Mouse (Mus musculus): Measurements from ENCODE around the gene Lrrc23.

Gene Lrrc23

GRCm38 (mm10) chr6:124740211-124740887 is 39.2 kb downstream of the Lrrc23 start:
- peak; percentile 63 for DNase-seq

DNA sequence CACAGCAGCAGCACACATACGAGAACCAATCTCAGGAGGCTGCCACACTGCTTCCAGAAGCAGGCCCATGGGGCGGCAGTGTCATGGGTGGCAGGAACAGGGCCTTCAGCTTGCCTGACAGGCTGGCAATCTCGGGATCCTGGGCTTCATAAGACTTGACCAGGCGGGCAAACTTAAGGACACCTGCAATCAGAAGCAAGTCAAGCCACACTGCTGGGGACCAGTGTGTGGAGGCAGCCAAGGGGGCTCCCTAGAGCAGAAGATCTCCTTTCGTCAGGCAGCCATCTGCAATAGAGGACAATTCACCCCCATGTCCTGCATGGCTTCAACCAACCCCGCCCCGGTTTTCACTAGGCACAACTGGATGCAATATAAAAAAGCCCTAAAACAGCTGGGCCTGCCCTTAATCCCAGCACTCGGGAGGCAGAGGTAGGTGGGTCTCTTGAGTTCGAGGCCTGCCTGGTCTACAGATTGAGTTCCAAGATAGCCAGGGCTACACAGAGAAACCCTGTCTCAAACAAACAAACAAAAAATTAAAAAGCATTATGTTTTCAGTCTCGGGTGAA is 40.2 kb downstream of the Lrrc23 start:
- no peak for DNase-seq

GRCm38 (mm10) chr6:124738511-124739023 is 41.0 kb downstream of the Lrrc23 start, which contains the start of gene Ptpn6:
Gene Ptpn6 (minus strand): TSS chr6:124738714.
- DNase-seq, result no peak

GRCm38 (mm10) chr6:124737040-124737439 is 42.5 kb downstream of the Lrrc23 start:
- DNase-seq, result no peak

- no peak for DNase-seq
Measured at GRCm38 (mm10) chr6:124734417-124734816, 45.1 kb downstream of the Lrrc23 start.

GRCm38 (mm10) chr6:124732476-124733370 is 46.8 kb downstream of the Lrrc23 start:
- DNase-seq, result no peak

DNA sequence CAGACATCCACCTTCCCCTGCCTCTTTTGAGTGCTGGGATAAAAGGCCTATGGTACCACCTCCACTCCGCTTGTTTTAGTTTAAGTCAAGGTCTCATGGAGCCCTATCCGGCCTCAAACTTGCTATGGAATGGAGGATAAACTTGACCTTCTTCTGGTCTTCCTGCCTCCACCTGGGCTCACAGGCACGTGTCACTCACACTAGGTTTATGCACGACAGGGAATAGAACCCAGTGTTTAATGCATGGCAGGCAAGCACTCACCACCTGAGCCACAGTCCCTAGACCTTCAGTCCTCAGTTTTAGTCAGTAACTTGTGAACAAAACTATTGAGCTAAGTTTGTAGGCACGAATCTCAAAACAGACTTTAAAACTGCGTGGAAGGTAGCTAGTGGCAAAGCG is 48.5 kb downstream of the Lrrc23 start:
- no peak for DNase-seq

GRCm38 (mm10) chr6:124729850-124730705 is 49.4 kb downstream of the Lrrc23 start:
- no peak for DNase-seq

- no peak for DNase-seq
Measured at GRCm38 (mm10) chr6:124728621-124729020, 50.9 kb downstream of the Lrrc23 start.

GRCm38 (mm10) chr6:124724472-124724871 is 55.1 kb downstream of the Lrrc23 start:
- no peak for DNase-seq

DNA sequence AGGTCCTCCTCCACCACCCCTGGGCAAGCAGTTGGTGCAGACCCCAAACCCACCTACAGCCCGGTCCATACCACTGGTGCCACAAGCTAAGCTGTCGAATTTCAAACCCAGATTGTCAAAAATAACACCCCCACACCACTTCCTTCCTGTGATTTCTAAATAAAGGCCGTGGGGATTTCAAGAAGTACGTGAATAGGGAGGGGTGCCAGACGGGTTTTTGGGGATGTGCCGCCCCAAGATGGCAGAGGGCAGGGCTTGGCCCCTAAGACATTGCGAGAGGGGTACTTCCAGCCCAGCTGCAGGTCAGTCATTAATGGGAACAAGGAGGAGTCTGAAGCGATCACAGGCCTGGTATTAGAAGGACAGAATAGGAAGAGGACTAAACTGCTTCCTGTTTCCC is 56.0 kb downstream of the Lrrc23 start:
- DNase-seq, result no peak

DNA sequence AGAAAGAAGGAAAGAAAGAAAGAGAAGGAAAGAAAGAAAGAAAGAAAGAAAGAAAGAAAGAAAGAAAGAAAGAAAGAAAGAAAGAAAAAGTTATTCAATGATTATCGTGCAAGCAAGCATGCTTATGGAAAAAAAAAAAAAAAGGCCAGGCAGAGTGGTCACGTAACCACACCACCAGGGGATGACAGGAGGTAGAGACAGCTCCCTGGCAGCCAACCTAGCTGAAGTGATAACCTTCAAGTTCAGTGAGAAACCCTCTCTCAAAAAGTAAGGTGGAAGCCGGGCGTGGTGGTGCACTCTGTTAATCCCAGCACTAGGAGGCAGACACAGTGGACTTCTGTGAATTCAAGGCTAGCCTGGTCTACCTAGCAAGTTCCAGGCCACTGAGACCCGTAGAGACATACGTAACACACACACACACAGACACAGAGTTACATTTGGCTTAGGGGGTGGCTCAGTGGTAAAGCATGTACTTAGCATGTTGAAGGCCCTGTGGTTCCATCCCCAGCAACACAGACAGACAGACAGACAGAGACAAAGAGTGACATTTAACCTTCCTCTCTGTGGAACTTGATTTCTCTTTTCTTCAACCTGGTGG is 56.6 kb downstream of the Lrrc23 start:
- no peak for DNase-seq

GRCm38 (mm10) chr6:124720904-124721303 is 58.6 kb downstream of the Lrrc23 start:
- DNase-seq, result no peak
